Mouse (Mus musculus) liver, adult 2 months (tissue): ENCODE results near the gene Xrn2.

ENCODE experiments used
- CTCF ChIP-seq: fragments of 200-500 bp; IDR thresholded peaks from 2 replicates; pipeline ENCODE4 v1.5.1; 2011; ENCODE audit warnings: low read depth, low read length, control low read depth
- POLR2A ChIP-seq: fragments of 200-500 bp; IDR thresholded peaks from 2 replicates; pipeline ENCODE4 v1.6.1; 2011; ENCODE audit warnings: low read length, control low read depth; ENCODE audit not compliant: insufficient read depth; ENCODE audit errors: extremely low read depth

DNA sequence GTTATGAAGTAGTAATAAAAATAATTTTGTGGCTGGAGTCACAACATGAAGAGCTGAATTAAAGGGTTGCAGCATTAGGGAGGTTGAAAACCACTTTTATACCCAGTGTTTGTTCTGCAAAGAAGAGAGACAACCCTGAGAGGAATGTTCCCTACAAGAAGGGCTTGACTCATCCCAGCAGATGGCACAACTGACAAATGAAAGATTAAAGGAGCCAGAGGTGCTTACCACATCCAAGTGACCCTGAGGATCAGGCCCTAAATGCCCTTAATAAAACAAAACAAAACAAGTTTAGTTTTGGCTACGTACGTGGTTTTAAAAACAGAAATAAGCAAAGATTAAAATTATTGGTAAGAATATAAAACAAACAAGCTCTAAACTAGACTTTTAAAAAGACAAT, 28.0 kb upstream of the Xrn2 start:
- TF ChIP-seq CTCF (no peak), POLR2A (no peak)
